In the genomic region with DNA sequence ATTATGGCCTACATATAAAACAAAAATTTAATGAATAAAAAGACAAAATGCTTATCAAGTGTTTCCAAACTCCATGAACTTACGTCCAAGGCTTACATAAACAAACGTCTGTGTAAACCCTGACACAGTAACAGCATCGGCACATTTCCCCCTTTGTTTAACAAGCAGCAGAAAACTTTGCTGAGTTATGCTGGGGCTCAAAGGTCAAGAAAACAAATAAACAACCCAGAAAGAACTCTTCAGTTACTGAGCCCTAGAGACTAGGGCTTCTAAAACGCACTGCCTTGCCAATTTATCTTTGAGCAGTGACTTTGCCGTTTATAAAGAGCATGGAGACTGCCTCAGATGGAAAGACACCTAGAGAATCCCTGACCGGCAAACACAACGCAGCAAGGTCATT, we compare ENCODE assay signal across 9 mouse cellular contexts. TPM values are rescaled to one million over a fixed set of nuclear protein-coding genes. Genes with fewer than 3 reads are reported as not detected.
A peak's percentile ranks its signal among the peaks of the same experiment; 100 is the strongest.
DNase-seq lines count a peak whose midpoint lies in the region; ATAC-seq and TF ChIP-seq lines count a peak whose summit lies in the region.
"Had no signal": no experiment of that assay in that cellular context is flagged by ENCODE, and none has a peak within 500 bp of the region (broad histone marks: within the 10 kb centered on the region; RNA-seq: fewer than 3 reads in every experiment).

No protein-coding gene starts in this region.

- no peak for DNase-seq in heart, embryonic 10.5 days (ENCODE audit: low spot score)
- no peak for DNase-seq in heart, postnatal 4 days
- no peak for DNase-seq in neural tube, embryonic 10.5 days (ENCODE audit: extremely low spot score, low spot score)
- DNase-seq in limb, embryonic 14.5 days (ENCODE audit: low spot score), result no peak
- no peak for DNase-seq in left cerebral cortex, postnatal 25 days (ENCODE audit: low spot score in 2 of 2)
- DNase-seq: right cerebral cortex, postnatal 25 days had no signal

- TF ChIP-seq POLR2A in limb, embryonic 14.5 days (IDR thresholded peaks at IDR 0.05; ENCODE audit: borderline replicate concordance, extremely low read depth, insufficient read depth, insufficient read length), result no peak

- intact Hi-C loops in left cerebral cortex, postnatal 25 days (cut with DNase I), result no loop called here

- H3K9me3 ChIP-seq in heart, embryonic 10.5 days, result no peaks in the 10 kb centered on the region
- H3K9me3 ChIP-seq in neural tube, embryonic 13.5 days, result 0 out of 2 replicates have a peak, but pooled peaks cover 4% of the 10 kb centered on the region
- peaks cover 10% of the 10 kb centered on the region for H3K9me3 ChIP-seq in limb, embryonic 14.5 days (ENCODE audit: control insufficient read depth, low read length)

- H3K4me1 ChIP-seq in heart, embryonic 10.5 days, result peaks cover 57% of the 10 kb centered on the region
- H3K4me1 ChIP-seq in neural tube, embryonic 13.5 days (replicated peaks), result peaks cover 23% of the 10 kb centered on the region
- H3K4me1 ChIP-seq in limb, embryonic 14.5 days (ENCODE audit: control insufficient read depth, insufficient read depth, low read length), result peaks cover 17% of the 10 kb centered on the region

- peak overlapping the region; percentile 38; the same call in 1 of the 2 replicates for H3K9ac ChIP-seq in neural tube, embryonic 13.5 days
- no peak overlapping the region for H3K9ac ChIP-seq in limb, embryonic 14.5 days (ENCODE audit: low read depth, low read length, severe bottlenecking)

- no peak overlapping the region for H3K4me3 ChIP-seq in heart, embryonic 10.5 days
- no peak overlapping the region for H3K4me3 ChIP-seq in neural tube, embryonic 13.5 days
- no peak overlapping the region for H3K4me3 ChIP-seq in limb, embryonic 14.5 days (replicated peaks; ENCODE audit: low read length)

- H3K27ac ChIP-seq in heart, embryonic 10.5 days, result peak overlapping the region; percentile 82
- H3K27ac ChIP-seq in neural tube, embryonic 13.5 days (replicated peaks), result peak overlapping the region; percentile 59
- peak overlapping the region; percentile 52; the same call in 1 of the 2 replicates for H3K27ac ChIP-seq in limb, embryonic 14.5 days (replicated peaks; ENCODE audit: low read depth, low read length)

- no peak overlapping the region for H3K4me2 ChIP-seq in neural tube, embryonic 13.5 days
- H3K4me2 ChIP-seq in limb, embryonic 14.5 days (replicated peaks; ENCODE audit: low read depth, low read length, severe bottlenecking), result no peak overlapping the region

- ATAC-seq in neural tube, embryonic 13.5 days (ENCODE audit: low read depth), result no peak
- ATAC-seq in limb, embryonic 14.5 days (ENCODE audit: low FRiP score, low read depth), result no peak
- no peak for ATAC-seq in inflammation-experienced regulatory T-cells, adult 6 months
- ATAC-seq in CD4-positive, CD25-positive, alpha-beta regulatory T cell, adult 4 months, result no peak

- peaks cover 33% of the 10 kb centered on the region for H3K36me3 ChIP-seq in heart, embryonic 10.5 days
- H3K36me3 ChIP-seq in neural tube, embryonic 13.5 days, result peaks cover 22% of the 10 kb centered on the region
- H3K36me3 ChIP-seq in limb, embryonic 14.5 days (ENCODE audit: control insufficient read depth, insufficient read depth, low read length), result peaks cover 24% of the 10 kb centered on the region

- WGBS in heart, embryonic 10.5 days, result 50% methylated on average over 7 of the region's 7 CpGs
- WGBS in neural tube, embryonic 13.5 days, result 39% methylated on average over 7 of the region's 7 CpGs
- 34% methylated on average over 7 of the region's 7 CpGs for WGBS in limb, embryonic 14.5 days

- no peaks in the 10 kb centered on the region for H3K27me3 ChIP-seq in heart, embryonic 10.5 days (ENCODE audit: insufficient read depth, poor library complexity, severe bottlenecking)
- H3K27me3 ChIP-seq in neural tube, embryonic 13.5 days, result no peaks in the 10 kb centered on the region
- H3K27me3 ChIP-seq in limb, embryonic 14.5 days (ENCODE audit: control insufficient read depth, insufficient read depth, low read length), result no peaks in the 10 kb centered on the region

RNA-seq across cellular contexts. Expression of a gene that starts 17.7 kb away (rescaled TPM):
- polyA plus RNA-seq in heart, embryonic 10.5 days (2016; fragmentation: Nextera tagmentation; extraction: Ambion mirVana), result 138 and 170 TPM in 2 replicates
- 10 to 100 TPM; 65.0 to 65.2 TPM for total RNA-seq in heart, postnatal 4 days (2021)
- polyA plus RNA-seq in neural tube, embryonic 13.5 days (2015; fragmentation: Nextera tagmentation; extraction: Ambion mirVana), result 157 and 159 TPM in 2 replicates
- polyA plus RNA-seq in limb, embryonic 14.5 days (2012; rRNA removed), result 192 and 214 TPM in 2 replicates
- polyA plus RNA-seq in limb, embryonic 14.5 days (2014; fragmentation: Nextera tagmentation; extraction: Ambion mirVana), result 196 and 209 TPM in 2 replicates
- under 1 TPM in 2 of 3 experiments, not detected in 1; 0.70 to 0.77 TPM for polyA plus RNA-seq in inflammation-experienced regulatory T-cells, adult 6 months (2017; shearing (Covaris generic))
- 10 to 100 TPM; 34.2 to 36.6 TPM for total RNA-seq in left cerebral cortex, postnatal 25 days (2021)
- under 1 TPM; 0.15 to 0.92 TPM for polyA plus RNA-seq in CD4-positive, CD25-positive, alpha-beta regulatory T cell, adult 4 months (2017; shearing (Covaris generic))

Comparison
In these comparisons a context has a peak if more than half of its experiments do, and no peak if none do; other contexts are left out.
1. RNA of a gene that starts 17.7 kb away (polyA plus RNA-seq): 192 to 214 TPM in limb, embryonic 14.5 days, 138 to 170 TPM in heart, embryonic 10.5 days and 157 to 159 TPM in neural tube, embryonic 13.5 days; 0.15 to 0.92 TPM in CD4-positive, CD25-positive, alpha-beta regulatory T cell, adult 4 months and 0.70 to 0.77 TPM in inflammation-experienced regulatory T-cells, adult 6 months; every median in the first group is over 10 times any median in the second.
2. Peak in every context shown above with its lines, with median percentiles within 50 percentile points of each other: H3K27ac ChIP-seq.